Mouse (Mus musculus): ENCODE results near the gene Polr2e. TPM values are rescaled to one million over a fixed set of nuclear protein-coding genes. Genes with fewer than 3 reads are reported as not detected.
A peak's percentile ranks its signal among the peaks of the same experiment; 100 is the strongest.

The Polr2e gene
- total and polyA plus RNA-seq, 3 experiments = 105 to 194 (median 127) TPM

DNA sequence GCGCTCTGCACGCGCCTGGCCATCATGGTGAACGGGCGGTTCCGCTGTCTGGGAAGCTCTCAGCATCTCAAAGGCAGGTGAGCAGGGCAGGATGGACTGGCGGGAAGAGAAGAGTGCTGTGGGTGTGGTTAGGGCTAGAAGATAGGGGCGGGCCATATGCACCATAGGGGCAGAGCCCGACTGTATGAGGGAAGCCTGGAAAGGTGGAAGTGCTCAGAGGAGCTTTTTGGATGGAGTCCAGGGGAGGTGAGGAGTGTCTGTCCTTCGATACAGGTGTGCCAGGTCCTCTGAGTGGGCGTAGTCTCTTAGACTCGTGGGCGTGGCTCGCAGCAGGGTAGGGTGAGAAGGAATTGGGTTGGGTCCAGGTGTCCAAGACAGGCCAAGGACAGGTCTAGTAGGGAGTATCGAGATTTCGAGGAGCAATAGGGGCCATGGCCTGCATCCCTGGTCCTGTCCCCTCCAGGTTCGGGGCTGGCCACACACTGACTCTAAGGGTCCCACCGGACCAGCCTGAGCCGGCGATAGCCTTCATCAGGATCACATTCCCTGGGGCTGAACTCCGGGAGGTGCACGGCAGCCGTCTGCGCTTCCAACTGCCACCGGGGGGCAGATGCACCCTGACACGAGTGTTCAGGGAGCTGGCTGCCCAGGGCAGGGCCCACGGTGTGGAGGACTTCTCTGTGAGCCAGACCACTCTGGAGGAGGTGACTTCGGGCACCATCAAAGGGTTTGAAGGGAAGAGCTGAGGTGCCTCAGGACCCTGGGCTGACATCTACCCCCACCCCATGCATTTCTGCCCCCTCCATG, 24.9 kb downstream of the Polr2e start:
- Histone ChIP-seq H3K4me2 (ENCODE audit: insufficient read depth, low read depth, poor library complexity, severe bottlenecking) (no peak overlapping the region), H3K9ac (ENCODE audit: insufficient read depth, low read depth) (no peak overlapping the region), H3K79me2 (replicated peaks; ENCODE audit: control insufficient read depth, extremely low read depth, insufficient read depth, poor library complexity, severe bottlenecking) (peaks cover 8% of the 10 kb centered on the region), H3K36me3 (replicated peaks in 1 of 2; ENCODE audit: control insufficient read depth in 1 of 2, insufficient read depth in 1 of 2, low read length in 1 of 2) (peaks cover 37 to 73% of the 10 kb centered on the region in 2 experiments), H3K4me1 (ENCODE audit: control insufficient read depth in 1 of 2, insufficient read depth in 2 of 2) (peaks cover 12 to 34% of the 10 kb centered on the region in 2 experiments), H3K27ac (ENCODE audit: insufficient read depth, low read depth) (no peak overlapping the region), H3K27me3 (replicated peaks) (no peaks in the 10 kb centered on the region), H3K9me3 (replicated peaks; ENCODE audit: low read length) (no peaks in the 10 kb centered on the region), H3K4me3 (replicated peaks in 1 of 3; ENCODE audit: low read depth in 2 of 3, low read length in 2 of 3, poor library complexity in 1 of 3) (no peak overlapping the region)
- TF ChIP-seq MAFK (IDR thresholded peaks at IDR 0.05; ENCODE audit: insufficient replicate concordance, low read length) = no peak
- peak; percentile 60 for TF ChIP-seq RAD21 (IDR thresholded peaks at IDR 0.05; ENCODE audit: low read depth, low read length)
- TF ChIP-seq KAT2A (IDR thresholded peaks at IDR 0.05; ENCODE audit: insufficient replicate concordance, low read length) = no peak
- TF ChIP-seq POLR2A (IDR thresholded peaks at IDR 0.05; ENCODE audit: low read depth, low read length) = no peak
- no peak for TF ChIP-seq JUND (conservative IDR thresholded peaks at IDR 0.05; ENCODE audit: low read depth, low read length)
- no peak for TF ChIP-seq IRF4 (IDR thresholded peaks at IDR 0.05; ENCODE audit: low read depth, low read length)
- TF ChIP-seq MEF2A (IDR thresholded peaks at IDR 0.05; ENCODE audit: borderline replicate concordance, low read depth, low read length) = no peak
- TF ChIP-seq TBP (conservative IDR thresholded peaks at IDR 0.05; ENCODE audit: low read depth, low read length) = no peak
- TF ChIP-seq ZC3H11A (IDR thresholded peaks at IDR 0.05; ENCODE audit: low read depth, low read length) = no peak
- no peak for TF ChIP-seq POLR2AphosphoS2 (IDR thresholded peaks at IDR 0.05; ENCODE audit: low read depth, low read length)
- TF ChIP-seq ZMIZ1 (IDR thresholded peaks at IDR 0.05; ENCODE audit: low read depth, low read length) = no peak
- TF ChIP-seq CTCF (conservative IDR thresholded peaks at IDR 0.05 in 1 of 2, IDR thresholded peaks at IDR 0.05 in 1 of 2; ENCODE audit: low read depth in 2 of 2, low read length in 2 of 2) = peak in 1 of 2 experiments; percentile 71; a peak in 2 of 4 replicates
- TF ChIP-seq UBTF (IDR thresholded peaks at IDR 0.05; ENCODE audit: low read depth, low read length) = no peak
- TF ChIP-seq JUN (IDR thresholded peaks at IDR 0.05; ENCODE audit: insufficient read depth, low read depth, low read length) = no peak
- peak; percentile 76 for TF ChIP-seq SMC3 (IDR thresholded peaks at IDR 0.05; ENCODE audit: low read depth, low read length)
- no peak for TF ChIP-seq ETS1 (conservative IDR thresholded peaks at IDR 0.05; ENCODE audit: low read depth, low read length)
- TF ChIP-seq ZNF384 (IDR thresholded peaks at IDR 0.05; ENCODE audit: low read depth, low read length) = no peak
- TF ChIP-seq CHD1 (IDR thresholded peaks at IDR 0.05; ENCODE audit: low read depth, low read length) = no peak
- in situ Hi-C loops (cut with MboI; ENCODE audit: low pct_ligation_motif_present, low pct_unique_long_range_greater_than_20kb, low sequenced_read_pairs) (no loop called here), dilution Hi-C loops (cut with MboI; ENCODE audit: extremely low pct_ligation_motif_present, extremely low pct_unique_long_range_greater_than_20kb, low sequenced_read_pairs) (no loop called here)
- no peak for DNase-seq (ENCODE audit: extremely low read depth)

DNA sequence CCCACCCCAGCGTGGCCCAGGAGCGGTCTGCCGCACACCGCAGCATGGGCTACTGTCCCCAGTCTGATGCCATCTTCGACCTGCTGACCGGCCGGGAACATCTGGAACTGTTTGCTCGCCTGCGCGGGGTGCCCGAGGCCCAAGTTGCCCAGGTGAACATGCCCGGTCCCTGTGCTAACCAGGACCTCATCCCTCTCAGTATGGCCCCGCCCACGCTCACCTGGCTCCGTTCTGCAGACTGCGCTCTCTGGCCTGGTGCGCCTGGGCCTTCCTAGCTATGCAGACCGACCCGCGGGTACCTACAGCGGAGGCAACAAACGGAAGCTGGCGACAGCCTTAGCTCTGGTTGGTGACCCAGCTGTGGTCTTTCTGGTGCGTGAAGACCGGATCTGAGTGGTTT, 26.0 kb downstream of the Polr2e start:
- in situ Hi-C loops (cut with MboI; ENCODE audit: low pct_ligation_motif_present, low pct_unique_long_range_greater_than_20kb, low sequenced_read_pairs) (no loop called here), dilution Hi-C loops (cut with MboI; ENCODE audit: extremely low pct_ligation_motif_present, extremely low pct_unique_long_range_greater_than_20kb, low sequenced_read_pairs) (no loop called here)
- DNase-seq (ENCODE audit: extremely low read depth) = no peak
- Histone ChIP-seq H3K9ac (ENCODE audit: insufficient read depth, low read depth) (no peak overlapping the region), H3K4me2 (ENCODE audit: insufficient read depth, low read depth, poor library complexity, severe bottlenecking) (no peak overlapping the region), H3K27me3 (replicated peaks) (no peaks in the 10 kb centered on the region), H3K27ac (ENCODE audit: insufficient read depth, low read depth) (no peak overlapping the region), H3K4me1 (ENCODE audit: control insufficient read depth in 1 of 2, insufficient read depth in 2 of 2) (peaks cover 11 to 28% of the 10 kb centered on the region in 2 experiments), H3K4me3 (replicated peaks in 1 of 3; ENCODE audit: low read depth in 2 of 3, low read length in 2 of 3, poor library complexity in 1 of 3) (no peak overlapping the region), H3K9me3 (replicated peaks; ENCODE audit: low read length) (no peaks in the 10 kb centered on the region), H3K36me3 (replicated peaks in 1 of 2; ENCODE audit: control insufficient read depth in 1 of 2, insufficient read depth in 1 of 2, low read length in 1 of 2) (peaks cover 38 to 72% of the 10 kb centered on the region in 2 experiments), H3K79me2 (replicated peaks; ENCODE audit: control insufficient read depth, extremely low read depth, insufficient read depth, poor library complexity, severe bottlenecking) (peaks cover 8% of the 10 kb centered on the region)
- no peak for TF ChIP-seq ZC3H11A (IDR thresholded peaks at IDR 0.05; ENCODE audit: low read depth, low read length)
- TF ChIP-seq BHLHE40 (IDR thresholded peaks at IDR 0.05; ENCODE audit: low read depth, low read length) = no peak
- no peak for TF ChIP-seq RAD21 (IDR thresholded peaks at IDR 0.05; ENCODE audit: low read depth, low read length)
- no peak for TF ChIP-seq IRF4 (IDR thresholded peaks at IDR 0.05; ENCODE audit: low read depth, low read length)
- no peak for TF ChIP-seq POLR2A (IDR thresholded peaks at IDR 0.05; ENCODE audit: low read depth, low read length)
- TF ChIP-seq ELF1 (IDR thresholded peaks at IDR 0.05; ENCODE audit: low read depth, low read length) = no peak
- no peak for TF ChIP-seq CTCF (conservative IDR thresholded peaks at IDR 0.05 in 1 of 2, IDR thresholded peaks at IDR 0.05 in 1 of 2; ENCODE audit: low read depth in 2 of 2, low read length in 2 of 2)
